Mouse (Mus musculus): ENCODE measurements around the gene Gm15737. TPM values are rescaled to one million over a fixed set of nuclear protein-coding genes. Genes with fewer than 3 reads are reported as not detected.

Gene Gm15737
- total RNA-seq (2017): not detected in 2 replicates

GRCm38 (mm10) chr6:92869089-92869581 lies at the start of gene Gm15737:
Gm15737 (plus strand) TSS chr6:92869357.
- no peak for ATAC-seq (replicated peaks in 1 of 2; ENCODE audit: insufficient read depth in 1 of 2, low FRiP score in 2 of 2, low TSS enrichment in 1 of 2, low read depth in 1 of 2, poor library complexity in 2 of 2, severe bottlenecking in 2 of 2)

GRCm38 (mm10) chr6:92821606-92822005 lies 47.6 kb upstream of the Gm15737 start:
- ATAC-seq (replicated peaks in 1 of 2; ENCODE audit: insufficient read depth in 1 of 2, low FRiP score in 2 of 2, low TSS enrichment in 1 of 2, low read depth in 1 of 2, poor library complexity in 2 of 2, severe bottlenecking in 2 of 2): no peak

- no peak for ATAC-seq (replicated peaks in 1 of 2; ENCODE audit: insufficient read depth in 1 of 2, low FRiP score in 2 of 2, low TSS enrichment in 1 of 2, low read depth in 1 of 2, poor library complexity in 2 of 2, severe bottlenecking in 2 of 2)
These were observed 47.2 kb upstream of the Gm15737 start for GRCm38 (mm10) chr6:92822006-92822405.

DNA sequence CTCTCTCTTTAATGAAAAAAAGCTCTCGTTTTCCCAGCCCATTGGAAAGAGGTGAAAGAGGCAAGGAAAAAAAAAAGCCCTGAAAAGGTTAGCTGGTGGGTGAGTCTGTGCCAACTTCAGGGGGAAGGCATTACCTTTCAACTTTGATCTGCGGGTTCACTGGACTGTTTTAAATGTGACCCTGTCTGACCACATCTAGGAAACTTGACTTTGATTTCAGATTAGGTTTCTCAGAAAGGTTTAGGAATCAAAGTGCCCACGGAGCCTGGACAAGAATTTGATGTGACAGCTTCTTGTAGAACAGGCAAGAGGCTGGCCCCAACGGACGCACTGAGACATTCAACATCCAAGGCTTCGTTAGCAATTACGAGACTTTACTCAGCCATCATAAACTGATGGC lies 45.2 kb upstream of the Gm15737 start:
- ATAC-seq (replicated peaks in 1 of 2; ENCODE audit: insufficient read depth in 1 of 2, low FRiP score in 2 of 2, low TSS enrichment in 1 of 2, low read depth in 1 of 2, poor library complexity in 2 of 2, severe bottlenecking in 2 of 2): no peak

GRCm38 (mm10) chr6:92826561-92826960 lies 42.6 kb upstream of the Gm15737 start:
- ATAC-seq (replicated peaks in 1 of 2; ENCODE audit: insufficient read depth in 1 of 2, low FRiP score in 2 of 2, low TSS enrichment in 1 of 2, low read depth in 1 of 2, poor library complexity in 2 of 2, severe bottlenecking in 2 of 2): no peak

GRCm38 (mm10) chr6:92827360-92827759 lies 41.8 kb upstream of the Gm15737 start:
- ATAC-seq (replicated peaks in 1 of 2; ENCODE audit: insufficient read depth in 1 of 2, low FRiP score in 2 of 2, low TSS enrichment in 1 of 2, low read depth in 1 of 2, poor library complexity in 2 of 2, severe bottlenecking in 2 of 2): no peak

GRCm38 (mm10) chr6:92829148-92829547 lies 40.0 kb upstream of the Gm15737 start:
- ATAC-seq (replicated peaks in 1 of 2; ENCODE audit: insufficient read depth in 1 of 2, low FRiP score in 2 of 2, low TSS enrichment in 1 of 2, low read depth in 1 of 2, poor library complexity in 2 of 2, severe bottlenecking in 2 of 2): no peak

DNA sequence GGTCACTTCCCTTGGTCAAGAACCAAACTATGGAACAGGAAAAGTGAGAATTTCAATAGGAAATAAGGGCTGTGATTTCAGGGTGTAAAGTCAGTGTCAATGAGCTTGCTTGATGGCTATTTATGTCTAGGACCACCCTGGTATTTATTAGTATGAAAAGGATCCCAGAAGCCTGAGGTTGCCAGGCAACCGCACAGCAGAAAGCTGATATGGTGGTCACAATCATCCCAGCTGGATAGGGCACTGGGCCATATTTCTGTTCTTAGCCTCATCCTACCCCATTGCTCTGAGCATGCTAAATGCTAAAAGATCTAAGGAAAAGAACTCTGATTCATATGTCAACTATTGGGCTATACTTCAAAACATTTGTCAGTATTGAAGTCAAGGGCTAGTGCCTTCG lies 38.1 kb upstream of the Gm15737 start:
- no peak for ATAC-seq (replicated peaks in 1 of 2; ENCODE audit: insufficient read depth in 1 of 2, low FRiP score in 2 of 2, low TSS enrichment in 1 of 2, low read depth in 1 of 2, poor library complexity in 2 of 2, severe bottlenecking in 2 of 2)

GRCm38 (mm10) chr6:92842000-92842399 lies 27.2 kb upstream of the Gm15737 start:
- no peak for ATAC-seq (replicated peaks in 1 of 2; ENCODE audit: insufficient read depth in 1 of 2, low FRiP score in 2 of 2, low TSS enrichment in 1 of 2, low read depth in 1 of 2, poor library complexity in 2 of 2, severe bottlenecking in 2 of 2)

DNA sequence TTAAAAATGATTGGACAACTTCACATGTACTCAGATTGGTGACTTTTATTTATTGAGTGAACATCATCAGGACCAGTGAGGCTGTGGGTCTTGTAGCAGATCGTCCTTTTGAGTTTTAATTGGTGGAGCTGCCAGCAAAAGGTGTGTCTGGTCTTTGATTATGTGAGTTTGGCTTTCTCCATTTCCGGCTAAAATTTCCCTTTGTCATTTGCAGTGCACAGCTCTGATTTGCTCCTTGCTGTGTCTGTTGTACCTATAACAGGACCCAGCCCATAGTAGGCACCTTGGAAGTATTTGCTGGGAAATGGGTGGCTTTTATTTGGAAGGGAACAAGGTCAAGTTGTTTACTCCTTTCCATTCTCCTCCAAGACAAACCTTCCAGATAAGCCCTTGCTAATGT lies 25.7 kb upstream of the Gm15737 start:
- ATAC-seq (replicated peaks in 1 of 2; ENCODE audit: insufficient read depth in 1 of 2, low FRiP score in 2 of 2, low TSS enrichment in 1 of 2, low read depth in 1 of 2, poor library complexity in 2 of 2, severe bottlenecking in 2 of 2): no peak

DNA sequence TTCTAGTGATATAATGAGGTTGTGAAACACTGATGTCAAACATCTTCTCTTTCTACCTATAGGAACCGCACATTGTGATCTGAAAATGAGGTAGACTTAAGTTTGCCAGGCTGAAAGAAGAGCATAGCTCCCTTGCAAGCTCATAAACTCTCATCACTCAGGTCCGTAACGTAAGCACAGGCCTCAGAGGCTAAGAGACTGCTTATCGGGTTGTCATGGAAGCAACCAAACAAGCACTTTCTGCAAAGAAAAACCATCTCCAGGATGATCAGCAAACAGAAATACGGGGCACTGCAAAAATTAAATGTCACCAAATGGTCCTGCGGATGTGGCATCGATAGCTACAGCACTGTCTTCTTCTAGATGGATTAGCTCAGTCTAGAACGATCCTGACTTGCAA lies 23.3 kb upstream of the Gm15737 start:
- ATAC-seq (replicated peaks in 1 of 2; ENCODE audit: insufficient read depth in 1 of 2, low FRiP score in 2 of 2, low TSS enrichment in 1 of 2, low read depth in 1 of 2, poor library complexity in 2 of 2, severe bottlenecking in 2 of 2): no peak

DNA sequence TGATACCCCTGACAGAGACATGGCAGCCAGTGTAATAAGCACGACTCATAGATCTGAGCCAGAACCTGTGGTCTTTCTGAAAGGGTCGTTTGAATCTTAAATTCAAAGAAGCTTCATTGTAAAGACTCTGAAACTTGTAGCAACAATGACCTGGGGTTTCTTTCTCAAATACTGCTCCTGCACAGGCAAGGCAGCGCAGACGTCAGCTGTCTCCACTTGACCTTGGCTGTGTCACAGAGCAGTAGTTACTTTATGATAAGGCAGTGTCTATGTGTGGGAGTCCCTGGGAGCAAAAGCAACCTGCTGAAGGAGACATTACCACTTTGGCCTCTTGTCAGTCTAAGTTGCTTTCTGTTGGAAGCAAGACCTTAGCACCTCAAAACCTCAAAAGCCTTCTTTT lies 22.5 kb upstream of the Gm15737 start:
- ATAC-seq (replicated peaks in 1 of 2; ENCODE audit: insufficient read depth in 1 of 2, low FRiP score in 2 of 2, low TSS enrichment in 1 of 2, low read depth in 1 of 2, poor library complexity in 2 of 2, severe bottlenecking in 2 of 2): no peak

DNA sequence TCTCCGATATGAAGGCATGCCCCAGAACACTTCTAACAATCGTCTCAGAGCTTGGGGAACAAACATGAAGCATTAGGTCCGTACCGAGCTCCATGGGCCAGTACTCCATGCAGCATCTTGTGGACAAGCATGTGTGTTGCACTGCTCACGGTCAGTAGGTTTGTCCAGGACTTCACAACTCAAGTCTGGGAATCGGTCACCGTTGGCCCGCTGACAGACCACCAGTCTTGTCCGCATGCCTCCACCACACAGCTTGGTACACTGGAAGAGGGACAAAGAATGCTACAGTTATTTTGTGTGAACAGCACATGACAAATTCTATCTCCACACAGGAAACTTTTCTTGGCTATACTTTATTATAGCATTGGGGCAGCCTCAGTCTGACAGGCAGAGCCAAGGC lies 19.9 kb upstream of the Gm15737 start:
- no peak for ATAC-seq (replicated peaks in 1 of 2; ENCODE audit: insufficient read depth in 1 of 2, low FRiP score in 2 of 2, low TSS enrichment in 1 of 2, low read depth in 1 of 2, poor library complexity in 2 of 2, severe bottlenecking in 2 of 2)

- no peak for ATAC-seq (replicated peaks in 1 of 2; ENCODE audit: insufficient read depth in 1 of 2, low FRiP score in 2 of 2, low TSS enrichment in 1 of 2, low read depth in 1 of 2, poor library complexity in 2 of 2, severe bottlenecking in 2 of 2)
These were observed 18.9 kb upstream of the Gm15737 start for GRCm38 (mm10) chr6:92850250-92850649.

DNA sequence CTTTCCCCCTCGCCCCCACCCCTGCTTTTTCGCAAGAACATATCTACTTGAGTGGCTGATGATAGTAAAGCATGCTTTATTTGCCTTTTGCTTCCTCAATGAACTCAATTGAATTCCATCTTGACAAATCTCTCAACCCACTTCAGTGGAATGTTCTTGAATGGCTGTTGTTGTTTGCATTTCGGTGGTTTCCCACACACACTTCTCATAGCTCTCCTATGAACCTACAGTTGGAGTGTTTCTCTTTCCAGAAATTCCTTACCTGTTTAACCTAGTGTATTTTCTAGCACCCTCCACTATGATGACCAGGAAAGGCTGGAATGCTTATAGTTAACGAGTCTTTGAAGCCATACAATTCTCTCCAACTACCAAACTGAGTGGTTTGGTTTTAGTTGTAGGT lies 14.3 kb upstream of the Gm15737 start:
- no peak for ATAC-seq (replicated peaks in 1 of 2; ENCODE audit: insufficient read depth in 1 of 2, low FRiP score in 2 of 2, low TSS enrichment in 1 of 2, low read depth in 1 of 2, poor library complexity in 2 of 2, severe bottlenecking in 2 of 2)

GRCm38 (mm10) chr6:92857761-92858160 lies 11.4 kb upstream of the Gm15737 start:
- no peak for ATAC-seq (replicated peaks in 1 of 2; ENCODE audit: insufficient read depth in 1 of 2, low FRiP score in 2 of 2, low TSS enrichment in 1 of 2, low read depth in 1 of 2, poor library complexity in 2 of 2, severe bottlenecking in 2 of 2)

- no peak for ATAC-seq (replicated peaks in 1 of 2; ENCODE audit: insufficient read depth in 1 of 2, low FRiP score in 2 of 2, low TSS enrichment in 1 of 2, low read depth in 1 of 2, poor library complexity in 2 of 2, severe bottlenecking in 2 of 2)
These were observed 10.2 kb upstream of the Gm15737 start for GRCm38 (mm10) chr6:92858721-92859510.

DNA sequence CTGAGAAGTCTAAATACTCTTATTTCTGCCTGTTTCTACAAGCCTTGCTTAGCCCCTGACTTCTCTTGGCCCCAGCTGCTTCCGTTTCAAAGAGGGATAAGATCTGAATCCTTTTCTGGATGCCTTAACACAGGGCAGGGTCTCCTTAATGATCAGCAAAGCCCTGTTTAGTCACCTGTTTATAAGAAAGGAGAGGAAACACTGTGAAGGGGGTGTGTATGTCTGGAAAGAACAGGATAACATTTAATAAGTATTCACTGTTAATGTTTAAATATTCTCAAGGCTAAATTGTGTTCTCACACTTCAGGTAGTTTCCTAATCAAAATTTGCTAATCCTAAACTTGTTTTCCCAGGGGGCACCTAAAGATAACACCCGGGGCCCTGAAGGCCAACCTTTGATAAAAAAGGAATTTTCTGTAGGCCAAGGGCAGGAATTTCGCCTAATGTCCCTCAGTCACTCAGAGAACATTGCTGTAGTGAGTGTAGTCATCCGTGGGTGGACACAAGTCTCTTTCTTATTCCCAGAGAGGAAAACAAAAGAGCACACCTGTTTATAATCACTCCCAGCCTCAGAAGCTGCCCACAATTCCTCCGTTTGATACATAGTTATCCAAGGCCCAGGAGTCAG lies 8.8 kb upstream of the Gm15737 start:
- no peak for ATAC-seq (replicated peaks in 1 of 2; ENCODE audit: insufficient read depth in 1 of 2, low FRiP score in 2 of 2, low TSS enrichment in 1 of 2, low read depth in 1 of 2, poor library complexity in 2 of 2, severe bottlenecking in 2 of 2)

DNA sequence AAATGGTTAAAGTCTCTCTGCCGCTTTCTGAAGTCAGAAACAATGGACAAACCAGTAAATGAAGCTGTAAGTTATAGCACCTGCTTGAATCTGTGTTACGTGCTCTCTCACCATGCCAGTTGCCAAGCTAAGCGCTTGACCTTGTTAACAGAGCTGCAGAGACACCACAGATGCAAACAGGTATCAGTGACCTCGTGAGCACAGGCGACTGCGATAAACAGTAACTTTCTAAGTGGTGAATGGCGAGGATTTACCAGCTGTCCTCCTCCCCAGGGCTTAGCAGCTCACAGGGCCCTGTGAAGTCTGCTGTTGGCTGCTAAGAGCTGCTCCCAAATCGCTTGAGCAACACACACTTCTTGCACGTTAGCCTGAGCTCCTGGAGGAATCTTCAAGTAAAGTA lies 6.6 kb upstream of the Gm15737 start:
- no peak for ATAC-seq (replicated peaks in 1 of 2; ENCODE audit: insufficient read depth in 1 of 2, low FRiP score in 2 of 2, low TSS enrichment in 1 of 2, low read depth in 1 of 2, poor library complexity in 2 of 2, severe bottlenecking in 2 of 2)
